Mouse (Mus musculus) A20 (cell line): Measurements from ENCODE around the gene Lgals3bp.

Experiments
- DNase-seq: peaks from one replicate; pipeline ENCODE4 v3.0.0-alpha.2; 2011; ENCODE audit warnings: low read depth, low spot score

Gene Lgals3bp

GRCm38 (mm10) chr11:118423266-118423971 lies 21.5 kb upstream of the Lgals3bp start:
- DNase-seq, result peak; percentile 82

GRCm38 (mm10) chr11:118420261-118420660 lies 18.4 kb upstream of the Lgals3bp start:
- no peak for DNase-seq

DNA sequence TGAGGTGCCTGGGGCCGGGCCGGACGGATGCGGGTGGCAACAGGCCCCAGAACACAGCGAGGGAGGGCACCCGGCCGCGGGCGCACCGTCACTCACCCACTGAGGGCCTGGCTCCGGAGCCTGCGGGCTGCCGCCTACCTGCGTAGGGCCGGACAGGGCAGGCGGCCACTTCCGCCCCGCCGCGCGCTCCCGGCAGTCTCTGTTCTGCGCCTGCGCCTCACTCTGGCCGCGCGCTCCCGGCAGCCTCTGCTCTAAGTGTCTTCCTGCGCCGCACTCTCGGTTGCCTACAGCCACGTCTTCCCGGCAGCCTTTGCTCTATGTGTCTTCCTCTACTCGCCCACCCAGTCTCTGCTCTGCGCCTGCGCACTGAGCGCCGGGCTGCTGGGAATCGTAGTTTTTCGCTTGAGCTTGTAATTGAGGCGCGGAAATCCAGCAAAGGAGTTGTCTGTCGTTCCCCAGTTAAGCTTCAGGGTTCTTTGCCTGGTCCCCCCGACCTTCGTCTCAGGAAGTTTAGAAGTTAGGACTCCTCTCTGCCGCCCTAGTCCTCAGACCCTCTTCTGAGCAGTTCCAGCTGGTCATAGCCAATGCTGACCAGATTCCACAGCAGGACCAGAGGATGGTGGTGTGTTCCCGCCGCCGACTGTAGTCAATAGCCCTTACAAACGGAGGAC lies 17.1 kb upstream of the Lgals3bp start, which contains the start of gene Cant1:
Gene Cant1 (minus strand): TSS at position 253 of the 671 bp plus-strand sequence.
- peak; percentile 98 for DNase-seq

GRCm38 (mm10) chr11:118418442-118418833 lies 16.5 kb upstream of the Lgals3bp start:
- DNase-seq, result no peak

GRCm38 (mm10) chr11:118417496-118417895 lies 15.6 kb upstream of the Lgals3bp start:
- no peak for DNase-seq

DNA sequence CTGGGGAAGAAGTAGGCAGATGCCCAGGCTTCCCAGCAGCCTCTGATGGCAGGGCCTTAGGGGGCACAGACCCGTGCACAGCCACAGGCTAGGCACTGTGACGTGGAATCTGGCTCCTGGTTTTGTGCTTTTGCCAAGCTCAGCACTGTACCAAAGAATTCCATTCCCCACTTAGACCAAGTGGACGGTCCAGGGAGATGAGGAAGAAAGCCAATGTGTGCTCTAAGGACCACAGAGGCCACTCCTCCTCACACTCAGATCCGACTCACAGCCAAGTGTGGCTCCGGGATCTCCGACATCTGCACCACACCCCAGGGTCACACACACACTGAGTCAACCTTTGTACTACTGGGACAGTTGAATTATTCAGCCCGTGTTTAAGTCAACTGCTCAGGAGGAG lies 14.2 kb upstream of the Lgals3bp start:
- DNase-seq, result no peak

GRCm38 (mm10) chr11:118415630-118416029 lies 13.7 kb upstream of the Lgals3bp start:
- no peak for DNase-seq

- no peak for DNase-seq
Measured at GRCm38 (mm10) chr11:118414270-118414669, 12.4 kb upstream of the Lgals3bp start.

DNA sequence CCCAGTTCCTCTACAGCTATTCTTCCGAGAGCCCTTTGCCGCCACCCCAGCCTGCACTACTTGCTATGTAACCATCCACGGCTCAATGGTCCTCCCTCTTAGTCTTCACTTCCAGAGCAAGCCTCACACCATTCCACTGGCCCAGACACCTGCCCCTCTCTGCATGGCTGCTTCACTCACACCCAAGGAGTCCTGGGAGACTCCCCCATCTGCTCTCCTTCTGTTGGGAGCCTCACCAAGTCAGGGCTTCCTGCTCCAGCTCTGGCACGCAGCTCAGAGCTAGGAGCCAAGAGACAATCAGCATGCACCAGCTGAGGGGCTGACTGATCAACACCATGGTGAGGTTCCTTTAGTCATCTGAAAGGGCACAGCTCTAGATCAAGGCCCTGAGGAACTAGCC lies 11.2 kb upstream of the Lgals3bp start:
- DNase-seq, result no peak

GRCm38 (mm10) chr11:118412601-118413000 lies 10.7 kb upstream of the Lgals3bp start:
- no peak for DNase-seq

DNA sequence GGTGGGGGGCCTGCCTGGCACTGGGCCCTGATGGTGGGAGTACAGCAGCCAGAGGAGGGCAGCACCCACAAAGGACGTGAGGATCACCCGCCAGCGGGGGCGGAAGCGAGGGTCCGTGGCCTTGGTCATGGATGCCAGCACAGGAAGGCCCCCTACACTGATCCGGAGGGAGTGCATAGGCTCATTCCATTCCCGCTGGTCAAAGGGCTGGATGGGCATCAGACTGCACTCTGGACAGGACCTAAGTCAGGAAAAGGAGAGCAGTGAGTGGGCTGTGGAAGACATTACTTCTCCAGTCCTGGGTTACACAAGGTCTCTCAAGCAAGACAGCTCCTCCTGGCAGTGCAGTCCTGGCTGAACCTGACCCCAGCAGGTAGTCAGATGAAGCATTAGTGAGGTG lies 9.4 kb upstream of the Lgals3bp start:
- no peak for DNase-seq

DNA sequence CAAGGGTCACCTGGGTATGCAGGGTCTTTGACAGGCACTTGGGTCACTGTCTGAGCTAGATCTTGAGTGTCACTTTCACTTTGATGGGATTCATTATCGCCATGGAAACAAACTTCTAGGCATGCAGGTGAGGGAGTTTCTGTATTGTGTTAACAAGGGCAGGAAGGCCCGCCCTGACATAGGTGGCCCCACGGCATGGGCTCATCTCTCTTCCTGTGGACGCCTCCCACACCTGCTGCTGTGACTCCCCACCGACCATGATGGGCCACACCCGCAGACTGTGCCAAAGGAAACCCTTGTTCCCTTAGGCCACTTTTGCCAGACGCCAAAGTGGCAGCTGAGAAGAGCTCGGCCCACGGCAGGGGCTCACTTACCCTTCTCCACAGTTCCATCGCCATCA lies 8.6 kb upstream of the Lgals3bp start:
- DNase-seq, result no peak

DNA sequence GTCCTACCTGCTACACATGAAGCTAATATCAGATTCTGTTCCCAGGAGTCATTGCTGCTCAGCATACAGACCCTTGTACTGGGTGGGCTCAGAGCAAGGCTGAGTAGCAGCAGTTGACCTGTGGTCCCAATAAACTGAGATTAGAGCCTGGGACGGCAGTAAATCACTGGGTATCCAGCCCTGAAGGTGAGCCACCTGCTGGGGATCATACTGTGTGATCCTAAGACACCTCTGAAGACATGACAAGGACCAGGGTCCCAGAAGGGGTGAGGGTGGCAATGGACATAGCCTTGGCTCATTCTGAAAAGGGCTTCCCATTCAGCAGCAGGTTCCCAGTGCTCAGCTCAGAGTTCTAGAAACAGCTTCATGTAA lies 8.2 kb upstream of the Lgals3bp start:
- DNase-seq, result no peak

- no peak for DNase-seq
Measured at GRCm38 (mm10) chr11:118409106-118410072, 7.5 kb upstream of the Lgals3bp start.

- DNase-seq, result no peak
Measured at GRCm38 (mm10) chr11:118408051-118408740, 6.3 kb upstream of the Lgals3bp start.

DNA sequence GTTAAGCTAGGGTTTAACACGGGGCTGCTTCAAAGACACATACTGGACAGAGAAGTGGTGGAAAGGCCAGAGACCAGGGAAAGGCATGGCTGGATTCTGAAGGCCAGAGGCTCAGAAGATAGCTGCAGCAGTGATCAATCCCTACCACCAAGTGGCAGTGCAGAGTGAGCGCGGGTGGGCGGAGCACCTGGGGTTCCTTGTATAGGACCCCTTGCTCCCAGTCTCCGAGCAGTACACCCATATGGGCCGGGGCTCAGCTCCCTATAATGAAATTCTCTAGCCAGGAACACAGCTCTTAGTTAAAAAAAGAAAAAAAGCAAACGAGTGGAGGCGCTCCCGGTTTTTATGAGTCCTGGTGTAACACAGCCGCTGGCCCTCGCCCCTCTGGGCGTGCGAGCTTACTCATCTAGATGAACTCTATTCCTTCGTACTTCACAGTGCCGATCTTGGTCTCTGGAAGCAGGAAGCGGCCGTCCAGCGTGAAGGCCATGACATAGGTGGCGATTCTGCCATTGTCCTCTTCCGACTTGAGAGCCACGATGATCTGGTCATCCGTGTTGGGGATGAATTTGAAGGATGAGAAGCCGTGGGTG lies 5.5 kb upstream of the Lgals3bp start:
- no peak for DNase-seq

GRCm38 (mm10) chr11:118406521-118406920 lies 4.6 kb upstream of the Lgals3bp start:
- DNase-seq, result no peak

- no peak for DNase-seq
Measured at GRCm38 (mm10) chr11:118405311-118405710, 3.4 kb upstream of the Lgals3bp start.

GRCm38 (mm10) chr11:118403951-118404899 lies 2.3 kb upstream of the Lgals3bp start:
- peak; percentile 54 for DNase-seq

DNA sequence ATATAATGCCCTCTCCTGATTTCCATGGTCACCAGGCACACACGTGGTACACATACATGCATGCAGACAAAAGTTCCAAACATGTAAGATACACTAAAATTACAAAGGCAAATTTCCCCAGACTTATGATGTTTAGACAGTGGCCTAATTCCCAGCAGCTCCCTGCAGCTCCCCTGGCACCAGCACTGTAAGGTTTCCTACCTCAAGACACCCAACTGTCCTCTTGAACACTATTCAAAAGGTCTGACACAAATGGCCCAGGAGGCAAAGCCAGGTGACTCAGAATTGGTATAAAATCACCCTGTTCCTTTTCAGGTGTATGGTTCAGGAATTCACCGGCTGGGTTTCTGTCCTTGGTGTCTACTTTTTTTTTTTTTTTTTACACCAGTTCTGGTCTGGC lies 1.3 kb upstream of the Lgals3bp start:
- no peak for DNase-seq
